Mouse (Mus musculus) midbrain, embryonic 14.5 days (tissue): ENCODE measurements around the gene Gfod1. TPM values are rescaled to one million over a fixed set of nuclear protein-coding genes. Genes with fewer than 3 reads are reported as not detected.

Source experiments
- ATAC-seq: fragments of 200-750 bp; cut with Nextera tagmentation; 2 replicates; pipeline ENCODE4 v1.8.0; 2017; ENCODE audit warnings: moderate number of reproducible peaks, moderate library complexity; ENCODE audit not compliant: low FRiP score, low TSS enrichment
- DNase-seq: peaks from one replicate; pipeline ENCODE4 v3.0.0-alpha.2; 2015
- H3K27ac ChIP-seq: fragments of 300-500 bp; sonication (generic); replicated peaks from 2 replicates; pipeline ENCODE4 v1.5.1; 2014; ENCODE audit warnings: mild to moderate bottlenecking, low read depth, low read length, moderate library complexity
- H3K27me3 ChIP-seq: fragments of 300-500 bp; sonication (generic); 2 replicates; pipeline ENCODE4 v1.6.1; 2014; ENCODE audit warnings: low read length, control low read depth, mixed read lengths; ENCODE audit not compliant: control insufficient read depth, insufficient read depth
- H3K36me3 ChIP-seq: fragments of 300-500 bp; sonication (generic); 2 replicates; pipeline ENCODE4 v1.6.1; 2014; ENCODE audit warnings: low read length, control low read depth; ENCODE audit not compliant: control insufficient read depth, insufficient read depth
- H3K4me1 ChIP-seq: fragments of 300-500 bp; sonication (generic); 2 replicates; pipeline ENCODE4 v1.6.1; 2014; ENCODE audit warnings: mild to moderate bottlenecking, antibody characterized with exemption, low read length, control low read depth; ENCODE audit not compliant: control insufficient read depth, insufficient read depth
- H3K4me2 ChIP-seq: fragments of 300-500 bp; sonication (generic); 2 replicates; pipeline ENCODE4 v1.6.1; 2014; ENCODE audit warnings: mild to moderate bottlenecking, low read length, moderate library complexity
- H3K4me3 ChIP-seq: fragments of 300-500 bp; sonication (generic); replicated peaks from 2 replicates; pipeline ENCODE4 v1.5.1; 2014; ENCODE audit warnings: low read depth, low read length
- H3K9ac ChIP-seq: fragments of 300-500 bp; sonication (generic); replicated peaks from 2 replicates; pipeline ENCODE4 v1.6.1; 2014; ENCODE audit warnings: mild to moderate bottlenecking, low read length, moderate library complexity
- H3K9me3 ChIP-seq: fragments of 300-500 bp; sonication (generic); 2 replicates; pipeline ENCODE4 v1.6.1; 2016; ENCODE audit warnings: low read length, control low read depth, mixed read lengths; ENCODE audit not compliant: control insufficient read depth
- WGBS: fragments of 180-500 bp; shearing (Covaris S2); extraction: QIAGEN DNeasy Blood & Tissue Kit; methylation state at CpG from one replicate; pipeline ENCODE4 v1.1.7; 2014; 5-methylcytosine and 5-hydroxymethylcytosine counted together
- polyA plus RNA-seq: library from polyadenylated mRNA; unstranded; fragments of >200 nt; fragmentation: Nextera tagmentation; extraction: Ambion mirVana; gene quantifications from 2 replicates; pipeline ENCODE4 v1.2.1, GENCODE M21; 2014

Gene Gfod1
- polyA plus RNA-seq, 1 experiment from 2014 or later, result 3.7 TPM

DNA sequence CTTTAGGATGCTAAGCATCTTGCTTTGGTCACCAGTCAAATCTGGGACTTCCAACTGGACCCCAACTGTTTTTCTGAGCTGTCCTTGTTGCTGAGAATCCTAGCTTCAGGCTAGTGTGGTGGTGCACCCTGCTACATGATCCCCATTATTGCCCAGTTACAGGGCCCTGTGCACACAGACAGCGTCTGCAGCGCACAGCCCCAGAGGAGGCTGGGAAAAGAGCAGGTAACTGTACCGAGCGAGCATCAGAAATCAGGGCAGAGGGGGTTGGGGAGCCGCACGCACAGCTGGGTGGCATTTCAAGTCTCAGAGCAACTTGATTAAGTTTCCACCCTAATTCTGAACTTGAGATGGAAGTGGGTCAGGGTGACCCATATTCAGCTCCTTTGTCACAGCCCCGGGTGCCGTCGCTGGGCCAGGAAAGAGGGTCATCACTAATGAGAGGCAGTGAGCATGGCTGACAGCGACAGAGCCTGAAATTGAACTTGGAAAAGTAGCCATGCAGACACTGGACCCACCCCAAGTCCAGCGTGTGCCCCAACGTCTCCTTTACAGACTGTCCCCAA lies 97.8 kb downstream of the Gfod1 start:
- Histone ChIP-seq H3K9me3 (no peaks in the 10 kb centered on the region), H3K27ac (no peak overlapping the region), H3K36me3 (no peaks in the 10 kb centered on the region), H3K27me3 (no peaks in the 10 kb centered on the region), H3K4me2 (no peak overlapping the region), H3K9ac (no peak overlapping the region), H3K4me3 (no peak overlapping the region), H3K4me1 (no peaks in the 10 kb centered on the region)
- 86% methylated on average over 12 of the region's 12 CpGs for WGBS
- ATAC-seq, result no peak
- no peak for DNase-seq

DNA sequence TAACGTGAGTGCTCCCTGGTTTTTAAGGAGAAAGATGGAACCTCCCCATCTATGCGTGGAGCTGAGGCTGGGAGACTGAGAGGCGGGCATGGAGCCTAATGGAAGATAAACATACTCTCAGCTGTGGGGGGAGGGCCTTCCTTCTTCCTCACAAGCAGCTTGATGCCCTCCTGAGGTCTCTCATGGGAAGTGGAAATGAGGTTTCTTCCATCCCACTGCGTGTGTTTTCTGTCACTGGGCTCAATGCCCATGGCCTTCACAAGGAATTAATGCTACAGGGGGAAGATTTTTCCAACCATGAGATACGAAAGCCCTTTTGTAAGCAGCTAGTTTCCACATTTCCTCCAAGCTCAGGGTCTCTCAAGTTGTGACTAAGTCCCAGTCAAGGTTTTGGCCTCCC lies 100.3 kb downstream of the Gfod1 start:
- Histone ChIP-seq H3K27ac (no peak overlapping the region), H3K9ac (no peak overlapping the region), H3K4me2 (no peak overlapping the region), H3K27me3 (no peaks in the 10 kb centered on the region), H3K36me3 (peaks cover 6% of the 10 kb centered on the region; the same call in 1 of the 2 replicates), H3K4me1 (no peaks in the 10 kb centered on the region), H3K9me3 (no peaks in the 10 kb centered on the region), H3K4me3 (no peak overlapping the region)
- no peak for DNase-seq
- WGBS, result 78% methylated on average over 5 of the region's 5 CpGs
- ATAC-seq, result no peak

DNA sequence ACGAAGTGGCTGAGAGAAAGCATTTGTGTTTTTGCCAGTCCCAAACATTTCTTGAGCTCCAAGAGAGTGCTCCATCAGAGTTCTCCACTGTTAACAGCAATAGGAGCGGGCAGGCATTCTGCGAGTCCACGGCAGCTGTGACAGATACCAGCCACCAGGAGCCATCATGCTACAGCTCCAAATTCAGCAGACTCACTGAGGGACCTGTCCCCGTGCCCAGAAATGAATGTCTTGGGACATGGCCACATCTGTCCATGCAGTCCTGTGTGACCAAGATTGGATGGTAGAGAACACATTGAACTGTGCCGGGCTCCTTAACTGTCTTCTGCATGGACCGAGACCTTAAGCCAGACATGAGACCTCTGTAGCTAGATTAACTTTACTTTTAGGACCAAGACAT lies 100.7 kb downstream of the Gfod1 start:
- DNase-seq, result no peak
- no peak for ATAC-seq
- no peak overlapping the region for H3K4me3 ChIP-seq
- peaks cover 6% of the 10 kb centered on the region; the same call in 1 of the 2 replicates for H3K36me3 ChIP-seq
- WGBS, result 91% methylated on average over 7 of the region's 7 CpGs
- H3K9ac ChIP-seq, result no peak overlapping the region
- H3K27me3 ChIP-seq, result no peaks in the 10 kb centered on the region
- H3K9me3 ChIP-seq, result no peaks in the 10 kb centered on the region
- H3K4me1 ChIP-seq, result no peaks in the 10 kb centered on the region
- no peak overlapping the region for H3K27ac ChIP-seq
- H3K4me2 ChIP-seq, result no peak overlapping the region

DNA sequence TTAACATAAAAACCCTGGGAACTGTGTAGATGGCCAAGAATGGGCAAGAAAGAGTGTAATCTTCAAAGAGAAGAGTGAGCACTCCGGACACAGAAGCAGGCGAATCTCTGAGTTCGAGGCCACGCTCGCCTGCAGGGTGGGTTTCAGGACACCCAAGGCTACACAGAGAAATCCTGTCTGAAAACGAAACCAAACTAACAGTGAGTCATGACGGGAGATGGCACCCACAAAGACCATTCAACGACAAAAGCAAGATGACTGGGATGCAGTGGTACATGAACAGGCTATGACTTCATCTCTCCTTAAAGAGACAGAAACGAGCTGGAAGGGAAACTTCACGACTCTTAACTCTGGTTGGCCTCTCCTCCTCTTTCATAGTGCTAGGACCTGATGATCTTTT lies 101.6 kb downstream of the Gfod1 start:
- ATAC-seq (no peak), DNase-seq (no peak)
- no peak overlapping the region for H3K27ac ChIP-seq
- no peaks in the 10 kb centered on the region for H3K4me1 ChIP-seq
- no peak overlapping the region for H3K4me3 ChIP-seq
- no peak overlapping the region for H3K9ac ChIP-seq
- H3K4me2 ChIP-seq, result no peak overlapping the region
- WGBS, result 90% methylated on average over 10 of the region's 10 CpGs
- H3K27me3 ChIP-seq, result no peaks in the 10 kb centered on the region
- H3K36me3 ChIP-seq, result peaks cover 6% of the 10 kb centered on the region; the same call in 1 of the 2 replicates
- H3K9me3 ChIP-seq, result no peaks in the 10 kb centered on the region

DNA sequence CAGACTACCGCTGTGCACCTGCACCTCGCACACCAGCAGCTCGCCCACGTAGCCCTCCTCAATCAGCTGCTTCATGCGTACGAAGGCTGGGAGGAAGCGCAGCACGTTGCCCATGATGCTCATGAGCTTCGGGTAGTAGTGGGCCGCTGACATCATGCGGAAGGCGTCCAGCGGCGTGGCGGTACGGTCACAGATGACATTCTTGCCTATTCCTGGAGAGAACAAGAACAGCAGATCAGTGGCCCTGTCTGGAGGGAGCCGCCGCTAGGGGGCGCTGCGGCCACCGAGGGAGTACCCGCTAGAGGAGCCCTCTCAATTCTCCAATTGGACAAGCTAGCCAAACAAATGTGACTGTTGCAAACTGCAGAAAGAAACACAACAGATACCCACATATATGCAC lies 102.9 kb downstream of the Gfod1 start:
- Histone ChIP-seq H3K9ac (no peak overlapping the region), H3K27me3 (no peaks in the 10 kb centered on the region), H3K36me3 (peaks cover 6% of the 10 kb centered on the region; the same call in 1 of the 2 replicates), H3K4me3 (no peak overlapping the region), H3K4me2 (no peak overlapping the region), H3K27ac (no peak overlapping the region), H3K9me3 (no peaks in the 10 kb centered on the region), H3K4me1 (no peaks in the 10 kb centered on the region)
- peak; percentile 69 for DNase-seq
- WGBS, result 39% methylated on average over 22 of the region's 22 CpGs
- ATAC-seq, result no peak

DNA sequence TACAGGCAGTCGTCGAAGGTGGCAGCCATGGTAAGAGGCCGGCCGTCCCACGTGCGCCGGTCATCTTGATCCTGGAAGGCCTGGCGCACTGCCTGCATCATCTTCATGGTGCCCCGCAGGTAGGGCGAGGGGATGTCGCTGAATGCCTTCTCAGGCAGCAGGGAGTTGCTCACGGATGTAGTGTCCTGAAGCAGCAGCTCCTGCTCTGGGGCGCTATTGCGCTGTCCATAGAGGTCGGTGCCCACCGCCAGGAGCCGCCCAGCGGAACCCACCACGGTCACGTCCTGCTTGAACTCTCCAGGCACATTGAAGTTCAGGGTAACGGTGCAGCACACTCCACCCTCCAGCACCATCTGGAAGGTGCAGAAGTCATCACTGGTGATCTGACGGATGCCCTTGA lies 103.5 kb downstream of the Gfod1 start:
- H3K4me1 ChIP-seq, result no peaks in the 10 kb centered on the region
- no peak overlapping the region for H3K9ac ChIP-seq
- ATAC-seq, result no peak
- no peak for DNase-seq
- 77% methylated on average over 22 of the region's 22 CpGs for WGBS
- H3K9me3 ChIP-seq, result no peaks in the 10 kb centered on the region
- no peak overlapping the region for H3K4me3 ChIP-seq
- H3K36me3 ChIP-seq, result peaks cover 6% of the 10 kb centered on the region; the same call in 1 of the 2 replicates
- no peak overlapping the region for H3K27ac ChIP-seq
- no peak overlapping the region for H3K4me2 ChIP-seq
- no peaks in the 10 kb centered on the region for H3K27me3 ChIP-seq

DNA sequence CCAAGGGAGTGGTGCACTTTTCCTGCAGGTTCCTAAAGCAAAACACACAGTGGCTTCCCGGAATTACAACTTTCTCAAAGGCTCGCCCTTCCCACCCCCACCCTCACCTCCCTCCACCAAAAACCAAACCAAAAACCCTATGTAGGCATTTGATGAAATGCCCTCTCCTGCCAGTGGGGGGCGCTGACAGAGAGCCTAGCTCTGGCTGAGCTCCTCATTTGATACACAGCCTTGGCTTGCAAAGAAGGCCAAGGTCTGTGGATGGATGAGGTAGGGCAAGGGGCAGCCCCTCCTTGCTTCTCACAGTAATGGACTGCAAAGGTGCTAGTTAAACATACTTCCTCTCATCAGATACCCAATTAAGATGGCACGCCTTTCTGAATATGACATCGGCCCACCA lies 104.2 kb downstream of the Gfod1 start:
- no peak overlapping the region for H3K27ac ChIP-seq
- H3K9me3 ChIP-seq, result no peaks in the 10 kb centered on the region
- WGBS, result 68% methylated on average over 5 of the region's 5 CpGs
- no peak overlapping the region for H3K4me2 ChIP-seq
- no peak for ATAC-seq
- no peak overlapping the region for H3K9ac ChIP-seq
- DNase-seq, result no peak
- H3K4me1 ChIP-seq, result no peaks in the 10 kb centered on the region
- H3K27me3 ChIP-seq, result no peaks in the 10 kb centered on the region
- no peak overlapping the region for H3K4me3 ChIP-seq
- H3K36me3 ChIP-seq, result peaks cover 6% of the 10 kb centered on the region; the same call in 1 of the 2 replicates

DNA sequence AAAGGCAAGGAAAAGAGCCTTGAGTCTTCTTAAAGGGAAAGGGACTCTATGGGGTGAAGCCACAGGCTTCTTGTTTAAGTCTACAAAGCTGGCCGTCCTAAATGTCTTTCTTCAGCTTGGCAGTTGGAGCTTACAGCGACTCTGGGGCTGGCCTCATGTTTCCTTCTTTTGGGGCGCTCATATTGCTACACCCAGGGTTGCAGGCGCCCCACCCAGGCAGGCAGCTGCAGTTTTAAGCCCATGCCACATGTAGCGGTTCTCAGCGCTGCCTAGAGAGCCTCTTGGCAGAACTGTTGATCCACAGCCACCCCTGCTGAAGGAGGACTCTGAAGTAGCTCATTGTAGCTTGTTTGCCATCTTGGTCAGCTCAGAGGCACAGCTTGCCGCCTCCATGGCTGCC lies 104.7 kb downstream of the Gfod1 start:
- Histone ChIP-seq H3K4me3 (no peak overlapping the region), H3K4me1 (no peaks in the 10 kb centered on the region), H3K27ac (no peak overlapping the region), H3K9me3 (no peaks in the 10 kb centered on the region), H3K27me3 (no peaks in the 10 kb centered on the region), H3K36me3 (peaks cover 6% of the 10 kb centered on the region; the same call in 1 of the 2 replicates), H3K9ac (no peak overlapping the region), H3K4me2 (no peak overlapping the region)
- DNase-seq, result no peak
- ATAC-seq, result no peak
- 87% methylated on average over 7 of the region's 7 CpGs for WGBS

DNA sequence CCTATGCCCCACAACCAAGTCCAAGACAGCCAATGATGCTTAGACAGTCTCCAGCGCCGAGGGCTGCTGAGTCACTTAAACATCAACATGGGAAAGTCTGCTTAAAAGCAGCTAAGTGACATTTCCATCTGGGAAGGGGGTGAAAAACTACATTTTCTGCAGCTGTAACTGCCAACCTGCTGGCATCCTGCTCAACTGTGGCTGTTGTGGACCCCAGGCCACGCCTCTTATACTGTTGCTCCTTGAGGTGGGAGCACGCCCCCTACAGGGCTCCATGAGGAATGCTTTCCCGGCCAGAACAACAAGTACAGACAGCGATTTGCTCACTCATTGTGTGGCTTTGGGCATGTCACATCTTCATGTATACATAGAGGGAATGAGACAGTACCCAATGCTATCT lies 106.8 kb downstream of the Gfod1 start:
- Histone ChIP-seq H3K4me3 (no peak overlapping the region), H3K36me3 (peaks cover 6% of the 10 kb centered on the region; the same call in 1 of the 2 replicates), H3K9me3 (no peaks in the 10 kb centered on the region), H3K27me3 (no peaks in the 10 kb centered on the region), H3K27ac (no peak overlapping the region), H3K4me1 (no peaks in the 10 kb centered on the region), H3K9ac (no peak overlapping the region), H3K4me2 (no peak overlapping the region)
- ATAC-seq (no peak), DNase-seq (no peak)
- 61% methylated on average over 6 of the region's 6 CpGs for WGBS
